Mouse (Mus musculus) embryonic stem cell, embryonic (primary cell): ENCODE results near the gene Epo.

ENCODE experiments used
- CTCF ChIA-PET, 4 experiments: fragments of 300-600 bp in 2 of 4; fragments of 350-600 bp in 2 of 4; sonication (Branson Sonifier 250); formaldehyde crosslinking; loops; one replicate each; lab custom pipeline; 2022; ENCODE audit warnings: inconsistent platforms in 2 of 4; lab: Charles Lee
- POLR2A ChIA-PET, 4 experiments: fragments of 300-600 bp in 2 of 4; fragments of 350-600 bp in 2 of 4; sonication (Branson Sonifier 250); formaldehyde crosslinking; loops; one replicate each; lab custom pipeline; 2022; ENCODE audit warnings: antibody characterized with exemption in 4 of 4, inconsistent platforms in 1 of 4; lab: Charles Lee

Gene Epo

GRCm38 (mm10) chr5:137513951-137514721 lies 18.9 kb downstream of the Epo start:
- CTCF ChIA-PET = interaction anchor here (0.6 to 4.8 kb wide), 18 partner anchors 8 to 374 kb away, joined by 3 to 45 read pairs (median 6); partner anchors contain the start of gene Pop7 (in 4 of the 4)
- POLR2A ChIA-PET = interaction anchor here (0.6 to 7.6 kb wide), 17 partner anchors 8 to 246 kb away, joined by 3 to 75 read pairs (median 4); partner anchors contain the start of gene Pop7 (in 3 of the 4)

DNA sequence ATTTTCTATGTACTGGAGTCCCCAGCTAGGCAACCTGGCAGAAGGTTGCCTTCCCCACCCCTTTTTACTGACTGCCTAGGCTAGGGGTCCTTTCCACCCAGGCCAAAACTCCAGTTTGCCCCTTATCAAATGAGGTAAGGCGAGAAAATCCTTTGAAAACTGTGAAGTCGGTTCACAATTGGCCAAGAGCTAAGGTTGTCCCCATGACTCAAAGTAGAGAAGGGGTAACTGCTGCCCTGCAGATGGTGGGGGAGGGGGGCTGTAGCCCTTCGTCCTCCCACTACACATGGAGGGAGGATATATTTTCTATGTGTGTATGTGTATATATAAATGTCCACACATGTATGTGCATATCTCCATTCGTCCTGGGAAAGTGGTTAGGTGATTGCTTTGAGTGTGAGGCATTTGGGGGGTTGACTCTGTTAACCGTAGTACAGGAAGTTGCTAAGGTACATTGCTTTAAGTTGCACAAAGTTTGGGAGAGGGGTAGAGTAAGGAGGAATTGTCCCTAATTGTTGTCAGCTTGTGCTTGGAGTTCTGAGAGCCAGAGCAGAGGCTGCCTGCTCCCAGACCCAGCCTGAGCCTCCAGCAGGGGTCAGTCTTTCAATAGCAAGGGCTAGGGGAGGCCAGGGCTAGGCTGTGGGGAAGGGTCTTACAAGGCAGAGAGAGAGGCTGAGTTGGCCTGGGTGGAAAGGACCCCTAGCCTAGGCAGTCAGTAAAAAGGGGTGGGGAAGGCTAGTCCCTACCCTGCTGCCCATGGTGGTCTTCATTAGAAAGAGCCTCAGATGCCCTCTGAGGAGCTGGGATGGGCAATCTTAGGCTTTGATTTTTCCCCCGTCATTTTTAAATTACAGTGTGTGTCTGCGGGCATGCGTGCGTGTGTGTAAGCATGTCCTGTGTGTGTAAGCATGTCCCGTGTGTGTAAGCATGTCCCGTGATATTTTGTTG lies 19.9 kb downstream of the Epo start:
- ChIA-PET POLR2A (interaction anchor here in 3 of 4 experiments (0.6 to 7.6 kb wide), 21 partner anchors 9 to 339 kb away, joined by 3 to 75 read pairs (median 3); partner anchors contain the start of gene Pop7 (in 3 of the 3)), CTCF (interaction anchor here (0.5 to 4.8 kb wide), 39 partner anchors 9 to 659 kb away, joined by 3 to 45 read pairs (median 4); partner anchors contain the start of genes Pop7 (in 4 of the 4) and Mcm7 (in 1 of the 4))

DNA sequence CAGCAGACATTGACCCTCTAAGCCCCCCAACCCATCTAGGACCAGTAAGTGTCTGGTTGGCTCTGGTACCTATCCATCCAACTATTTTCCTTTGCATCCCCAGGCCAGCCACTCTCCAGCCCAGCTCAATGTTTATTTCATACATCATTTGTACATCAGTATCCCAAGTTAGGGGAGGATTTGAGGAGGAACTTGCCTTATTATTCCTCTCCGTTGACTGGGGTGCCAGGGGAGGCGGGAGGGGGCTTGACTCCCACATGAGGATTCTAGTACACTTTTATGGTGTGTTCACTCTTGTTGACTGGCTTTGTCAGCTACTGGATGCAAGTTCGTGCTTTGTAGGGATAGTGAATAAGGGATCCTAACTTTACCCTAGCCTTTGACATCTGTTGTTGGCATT lies 21.3 kb downstream of the Epo start:
- ChIA-PET POLR2A (interaction anchor here (0.5 to 7.6 kb wide), 25 partner anchors 8 to 216 kb away, joined by 3 to 75 read pairs (median 5); partner anchors contain the start of genes Pop7 (in 3 of the 4), Gigyf1 (in 1 of the 4) and Tfr2 (in 1 of the 4)), CTCF (interaction anchor here (0.6 to 4.8 kb wide), 10 partner anchors 9 to 248 kb away, joined by 3 to 45 read pairs (median 4); partner anchors contain the start of gene Pop7 (in 4 of the 4))

GRCm38 (mm10) chr5:137510573-137511390 lies 22.3 kb downstream of the Epo start:
- ChIA-PET POLR2A (interaction anchor here (0.7 to 7.6 kb wide), 20 partner anchors 8 to 580 kb away, joined by 3 to 75 read pairs (median 5); partner anchors contain the start of genes Pop7 (in 4 of the 4) and Gigyf1 (in 1 of the 4)), CTCF (interaction anchor here (0.6 to 4.8 kb wide), 9 partner anchors 8 to 364 kb away, joined by 3 to 45 read pairs (median 4); partner anchors contain the start of gene Pop7 (in 4 of the 4))

DNA sequence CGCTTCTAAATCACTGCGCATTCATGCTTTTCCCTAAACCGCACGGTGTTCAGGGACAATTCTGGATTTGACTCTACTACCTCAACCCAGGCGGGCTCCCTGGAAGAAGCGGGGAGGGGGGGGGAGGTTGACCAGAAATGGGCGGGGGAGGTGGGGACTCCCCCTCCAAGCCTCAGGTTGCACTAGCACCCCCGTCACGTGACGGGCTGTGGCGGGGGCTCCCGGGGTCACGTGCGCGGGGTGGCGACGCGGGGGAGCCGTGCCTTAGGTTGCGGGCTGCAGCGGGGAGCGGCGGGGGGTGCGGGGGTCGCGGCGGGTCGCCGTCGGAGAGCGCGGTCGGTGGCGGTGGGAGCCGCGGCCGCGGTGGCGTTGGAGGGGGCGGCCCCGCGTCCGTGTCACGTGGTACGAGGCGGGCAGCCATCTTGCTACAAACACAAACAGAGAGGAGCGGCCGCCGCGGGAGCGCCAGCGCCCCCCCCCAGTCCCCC lies 23.0 kb downstream of the Epo start:
- CTCF ChIA-PET = interaction anchor here in 3 of 4 experiments (0.7 to 4.8 kb wide), 3 partner anchors 9 to 365 kb away, joined by 3 to 45 read pairs (median 6); partner anchors contain the start of gene Pop7 (in 1 of the 3)
- POLR2A ChIA-PET = interaction anchor here in 3 of 4 experiments (1.1 to 7.6 kb wide), 8 partner anchors 8 to 173 kb away, joined by 3 to 75 read pairs (median 6); partner anchors contain the start of genes Pop7 (in 2 of the 3) and Gigyf1 (in 1 of the 3)

- ChIA-PET POLR2A (interaction anchor here in 3 of 4 experiments (0.5 to 6.2 kb wide), 14 partner anchors 10 to 179 kb away, joined by 3 to 75 read pairs (median 12); partner anchors contain the start of genes Gigyf1 (in 2 of the 3), Epo (in 1 of the 3), Fbxo24 (in 1 of the 3) and Gm20605 (in 1 of the 3)), CTCF (interaction anchor here in 3 of 4 experiments (1.5 to 3.9 kb wide), 4 partner anchors 8 to 15 kb away, joined by 3 to 25 read pairs (median 14); partner anchors contain the start of gene Gigyf1 (in 1 of the 3))
Observed at GRCm38 (mm10) chr5:137504041-137504440, 29.0 kb downstream of the Epo start.

- CTCF ChIA-PET = interaction anchor here (0.5 to 3.9 kb wide), 86 partner anchors 9 to 597 kb away, joined by 3 to 45 read pairs (median 4); partner anchors contain the start of genes Ache (in 3 of the 4), Gigyf1 (in 3 of the 4), Slc12a9 (in 2 of the 4) and Srrt (in 2 of the 4)
- POLR2A ChIA-PET = interaction anchor here (0.6 to 6.2 kb wide), 126 partner anchors 8 to 1724 kb away, joined by 3 to 75 read pairs (median 4); partner anchors contain the start of genes Epo (in 3 of the 4), Gigyf1 (in 3 of the 4), Fbxo24 (in 2 of the 4) and Gnb2 (in 2 of the 4)
Observed at GRCm38 (mm10) chr5:137502667-137503110, 30.4 kb downstream of the Epo start.

- CTCF ChIA-PET = interaction anchor here (0.5 to 3.9 kb wide), 94 partner anchors 8 to 597 kb away, joined by 3 to 45 read pairs (median 4); partner anchors contain the start of genes Ache (in 3 of the 4), Gigyf1 (in 3 of the 4), Slc12a9 (in 2 of the 4) and Srrt (in 2 of the 4)
- POLR2A ChIA-PET = interaction anchor here (0.5 to 6.2 kb wide), 128 partner anchors 8 to 1724 kb away, joined by 3 to 75 read pairs (median 4); partner anchors contain the start of genes Epo (in 3 of the 4), Gigyf1 (in 3 of the 4), Fbxo24 (in 2 of the 4) and Gnb2 (in 2 of the 4)
Observed at GRCm38 (mm10) chr5:137501709-137502666, 31.1 kb downstream of the Epo start, which contains the start of gene Pop7. Gene Pop7 (minus strand): TSS chr5:137502518.

DNA sequence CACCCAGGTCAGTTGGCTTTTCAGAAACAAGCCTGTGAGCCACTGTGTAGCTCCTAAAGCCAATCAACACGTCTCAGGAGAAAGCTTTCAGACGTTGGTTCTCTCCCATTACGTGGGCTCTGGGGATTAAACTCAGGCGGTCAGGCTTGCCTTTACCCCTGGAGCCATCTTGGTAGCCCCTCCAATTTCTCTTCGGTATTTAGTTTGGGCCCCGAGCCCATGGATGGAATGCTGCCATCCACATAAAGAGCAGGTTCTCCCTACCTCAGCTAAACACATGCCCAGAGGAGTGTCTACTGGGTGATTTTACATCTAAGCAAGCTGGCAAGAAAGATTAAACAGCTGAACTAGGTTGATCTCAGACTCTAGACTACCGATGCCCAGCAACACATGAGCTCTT lies 32.9 kb downstream of the Epo start:
- ChIA-PET CTCF (interaction anchor here in 2 of 4 experiments (0.7 to 3.6 kb wide), 9 partner anchors 9 to 286 kb away, joined by 3 to 45 read pairs (median 3); partner anchors contain the start of genes Gigyf1 (in 1 of the 2) and Sap25 (in 1 of the 2)), POLR2A (interaction anchor here in 3 of 4 experiments (0.7 to 6.2 kb wide), 15 partner anchors 8 to 548 kb away, joined by 3 to 75 read pairs (median 3); partner anchors contain the start of genes Fis1 (in 1 of the 3), Ppp1r35 (in 1 of the 3) and Slc12a9 (in 1 of the 3))

GRCm38 (mm10) chr5:137493831-137494230 lies 39.2 kb downstream of the Epo start:
- CTCF ChIA-PET = interaction anchor here in 3 of 4 experiments (0.6 to 3.9 kb wide), 8 partner anchors 8 to 266 kb away, joined by 3 to 13 read pairs (median 4); partner anchors contain the start of genes Pop7 (in 3 of the 3), Ache (in 1 of the 3) and Slc12a9 (in 1 of the 3)

DNA sequence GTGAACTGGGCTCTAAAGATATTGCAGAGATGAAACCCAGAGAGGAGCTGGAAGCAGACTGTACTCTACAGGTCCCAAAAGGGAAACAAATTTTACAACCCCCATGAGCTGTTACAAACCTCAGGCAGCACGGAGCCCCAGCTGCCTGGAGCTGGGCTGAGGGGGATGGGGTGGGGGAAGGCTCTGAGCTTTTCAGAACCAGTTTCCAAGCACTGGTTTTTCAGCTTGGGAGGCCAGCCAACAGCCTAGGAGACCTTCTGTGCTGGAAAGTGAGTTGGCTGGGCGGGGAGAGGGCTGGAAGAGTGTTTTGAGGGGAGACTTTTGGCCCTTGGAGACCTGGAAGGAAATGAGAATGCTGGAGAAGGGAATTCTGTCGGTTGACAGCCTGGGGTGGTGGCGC lies 41.5 kb downstream of the Epo start:
- CTCF ChIA-PET = interaction anchor here in 3 of 4 experiments (1.1 to 3.9 kb wide), 4 partner anchors 9 to 11 kb away, joined by 3 to 13 read pairs (median 4); partner anchors contain the start of gene Pop7 (in 2 of the 3)
- POLR2A ChIA-PET = interaction anchor here in 2 of 4 experiments (1.6 to 5.6 kb wide), 2 partner anchors 9 to 10 kb away, joined by 6 to 51 read pairs; partner anchors contain the start of gene Pop7 (in 1 of the 2)

More at GRCm38 (mm10) chr5:137493831-137494230, 39.2 kb downstream of the Epo start:
- POLR2A ChIA-PET = interaction anchor here (0.9 to 5.6 kb wide), 7 partner anchors 8 to 160 kb away, joined by 3 to 51 read pairs (median 4); partner anchors contain the start of genes Pop7 (in 3 of the 4) and Slc12a9 (in 1 of the 4)

- POLR2A ChIA-PET = interaction anchor here in 2 of 4 experiments (1.0 to 3.5 kb wide), 2 partner anchors 13 to 15 kb away, joined by 4 to 28 read pairs; partner anchors contain the start of gene Pop7 (in 2 of the 2)
- CTCF ChIA-PET = interaction anchor here in 1 of 4 experiments (0.6 to 2.6 kb wide), 3 partner anchors 14 to 169 kb away, joined by 3 to 24 read pairs (median 4); partner anchors contain the start of gene Pop7
Observed at GRCm38 (mm10) chr5:137487616-137488015, 45.4 kb downstream of the Epo start.

GRCm38 (mm10) chr5:137485851-137486155 lies 47.2 kb downstream of the Epo start:
- ChIA-PET CTCF (interaction anchor here in 3 of 4 experiments (0.6 to 3.5 kb wide), 5 partner anchors 16 to 544 kb away, joined by 4 to 19 read pairs (median 7); partner anchors contain the start of gene Pop7 (in 2 of the 3)), POLR2A (interaction anchor here in 2 of 4 experiments (0.6 to 2.6 kb wide), 4 partner anchors 9 to 76 kb away, joined by 3 to 10 read pairs (median 6); partner anchors contain the start of gene Pop7 (in 1 of the 2))
